Mouse (Mus musculus) 3T3-L1 (cell line): ENCODE data around the gene Olfr1000.
"Not testable (repeated sequence)": the region's sequence is repeated elsewhere in the genome, so short reads cannot be mapped to it uniquely, and the experiment has no call there.

Source experiments
- DNase-seq: peaks from one replicate; pipeline ENCODE4 v3.0.0-alpha.2; 2015; ENCODE audit warnings: low read depth, low spot score

Gene Olfr1000

GRCm38 (mm10) chr2:85611803-85612202, at the start of gene Olfr1000:
Gene Olfr1000 (minus strand): TSS chr2:85611903.
- no peak for DNase-seq

- no peak for DNase-seq
Measured at GRCm38 (mm10) chr2:85650604-85651003, 38.9 kb upstream of the Olfr1000 start, which contains the start of gene Olfr1002. Gene Olfr1002 (minus strand): TSS chr2:85650704.

GRCm38 (mm10) chr2:85588648-85589047, 23.1 kb downstream of the Olfr1000 start, which contains the start of gene Olfr998:
Gene Olfr998 (plus strand): TSS chr2:85588948.
- DNase-seq = not testable (repeated sequence)

- no peak for DNase-seq
Measured at GRCm38 (mm10) chr2:85578915-85579314, 32.8 kb downstream of the Olfr1000 start, which contains the start of gene Olfr996. Gene Olfr996 (plus strand): TSS chr2:85579215.

- peak; percentile 70 for DNase-seq
Measured at GRCm38 (mm10) chr2:85561187-85561586, 50.5 kb downstream of the Olfr1000 start.

- DNase-seq = no peak
Measured at GRCm38 (mm10) chr2:85560226-85560625, 51.5 kb downstream of the Olfr1000 start.
